Mouse (Mus musculus): Measurements from ENCODE around the gene Etv5. TPM values are rescaled to one million over a fixed set of nuclear protein-coding genes. Genes with fewer than 3 reads are reported as not detected.
"Not testable (repeated sequence)": the region's sequence is repeated elsewhere in the genome, so short reads cannot be mapped to it uniquely, and the experiment has no call there.

The Etv5 gene
- polyA plus RNA-seq, 1 experiment, result 92.8 TPM

- no peaks in the 10 kb centered on the region for H3K4me1 ChIP-seq (ENCODE audit: control insufficient read depth, insufficient read depth, low read length)
- WGBS, result 80% methylated on average over 6 of the region's 6 CpGs
- DNase-seq, result no peak
- no peak overlapping the region for H3K4me3 ChIP-seq (replicated peaks; ENCODE audit: extremely low read depth, low read depth, low read length)
- no peak for TF ChIP-seq CTCF (IDR thresholded peaks at IDR 0.05; ENCODE audit: insufficient read depth, low read length)
- TF ChIP-seq POLR2A (IDR thresholded peaks at IDR 0.05; ENCODE audit: borderline replicate concordance, extremely low read depth, low read depth, low read length), result no peak
Measured at GRCm38 (mm10) chr16:22387731-22388130, 51.8 kb downstream of the Etv5 start.

- H3K4me1 ChIP-seq (ENCODE audit: control insufficient read depth, insufficient read depth, low read length); DNase-seq; H3K4me3 ChIP-seq (replicated peaks; ENCODE audit: extremely low read depth, low read depth, low read length): not testable (repeated sequence)
- 83% methylated on average over 7 of the region's 7 CpGs for WGBS
Measured at GRCm38 (mm10) chr16:22382018-22382417, 57.5 kb downstream of the Etv5 start.

- 87% methylated on average over 8 of the region's 8 CpGs for WGBS
- TF ChIP-seq POLR2A (IDR thresholded peaks at IDR 0.05; ENCODE audit: borderline replicate concordance, extremely low read depth, low read depth, low read length) (no peak), CTCF (IDR thresholded peaks at IDR 0.05; ENCODE audit: insufficient read depth, low read length) (no peak)
- DNase-seq, result no peak
- no peak overlapping the region for H3K4me3 ChIP-seq (replicated peaks; ENCODE audit: extremely low read depth, low read depth, low read length)
- no peaks in the 10 kb centered on the region for H3K4me1 ChIP-seq (ENCODE audit: control insufficient read depth, insufficient read depth, low read length)
Measured at GRCm38 (mm10) chr16:22380981-22381380, 58.5 kb downstream of the Etv5 start.

DNA sequence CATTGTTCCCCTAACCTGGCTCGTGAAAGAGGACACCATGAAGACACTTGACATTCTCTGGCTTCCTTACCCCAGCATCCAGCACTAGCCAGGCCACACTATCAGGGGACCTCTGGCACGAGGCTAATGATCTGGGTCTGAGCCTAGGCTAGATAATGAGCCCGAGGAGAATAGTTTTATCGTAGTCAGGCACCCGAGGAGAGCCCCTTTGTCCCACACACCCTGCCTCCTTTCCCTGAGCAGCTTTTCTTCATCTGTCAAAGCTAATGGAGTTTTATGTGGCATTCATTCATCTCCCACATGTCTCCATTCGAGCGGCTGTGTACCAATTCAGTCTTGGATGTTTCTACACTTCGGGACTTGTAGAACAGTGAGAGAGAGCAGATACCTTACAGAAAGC, 59.5 kb downstream of the Etv5 start:
- H3K4me3 ChIP-seq (replicated peaks; ENCODE audit: extremely low read depth, low read depth, low read length), result no peak overlapping the region
- 60% methylated on average over 8 of the region's 8 CpGs for WGBS
- no peaks in the 10 kb centered on the region for H3K4me1 ChIP-seq (ENCODE audit: control insufficient read depth, insufficient read depth, low read length)
- TF ChIP-seq POLR2A (IDR thresholded peaks at IDR 0.05; ENCODE audit: borderline replicate concordance, extremely low read depth, low read depth, low read length) (no peak), CTCF (IDR thresholded peaks at IDR 0.05; ENCODE audit: insufficient read depth, low read length) (no peak)
- DNase-seq, result no peak

DNA sequence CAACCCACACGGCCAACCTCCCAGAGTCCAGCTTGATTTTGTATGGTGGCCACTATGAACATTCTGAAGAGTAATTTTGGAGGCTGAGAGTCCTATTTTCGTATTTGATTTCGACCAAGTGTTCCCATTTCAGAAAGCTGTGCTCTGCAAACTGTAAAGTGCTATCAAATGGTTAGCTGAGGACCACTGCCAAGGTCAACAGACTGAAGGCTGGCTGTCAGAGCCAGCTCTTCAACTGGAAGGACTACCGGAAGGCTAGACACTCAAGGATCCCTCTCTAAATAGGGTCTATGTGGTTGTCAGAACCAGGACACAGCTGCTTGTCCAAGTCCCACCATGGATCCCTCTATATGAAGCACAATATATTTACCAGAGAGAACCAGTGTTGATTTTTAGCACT, 60.2 kb downstream of the Etv5 start:
- 70% methylated on average over 4 of the region's 4 CpGs for WGBS
- no peak for TF ChIP-seq CTCF (IDR thresholded peaks at IDR 0.05; ENCODE audit: insufficient read depth, low read length)
- no peak for TF ChIP-seq POLR2A (IDR thresholded peaks at IDR 0.05; ENCODE audit: borderline replicate concordance, extremely low read depth, low read depth, low read length)
- DNase-seq, result no peak
- Histone ChIP-seq H3K4me1 (ENCODE audit: control insufficient read depth, insufficient read depth, low read length) (no peaks in the 10 kb centered on the region), H3K4me3 (replicated peaks; ENCODE audit: extremely low read depth, low read depth, low read length) (no peak overlapping the region)

DNA sequence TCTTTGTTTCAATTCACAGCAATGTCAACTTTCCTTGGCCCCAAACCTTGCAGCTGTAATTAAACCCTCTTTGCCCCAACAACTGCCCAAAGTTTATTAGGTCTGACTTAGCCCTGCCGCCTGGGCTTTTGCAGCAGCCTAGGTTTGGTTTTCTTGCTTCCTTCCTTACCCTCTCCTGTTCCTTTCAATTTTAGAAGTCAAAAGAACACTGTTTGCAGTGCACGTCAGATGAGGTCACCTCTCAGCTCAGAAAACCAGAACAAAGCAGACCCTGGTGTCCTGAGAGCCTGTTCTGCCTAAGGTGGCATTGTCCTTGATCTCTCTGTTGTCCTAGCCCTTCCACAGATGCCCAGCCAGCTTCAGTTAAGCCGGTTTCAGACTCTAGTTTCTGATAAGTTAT, 61.8 kb downstream of the Etv5 start:
- H3K4me3 ChIP-seq (replicated peaks; ENCODE audit: extremely low read depth, low read depth, low read length), result no peak overlapping the region
- no peak for DNase-seq
- WGBS, result 44% methylated on average over 3 of the region's 3 CpGs
- TF ChIP-seq POLR2A (IDR thresholded peaks at IDR 0.05; ENCODE audit: borderline replicate concordance, extremely low read depth, low read depth, low read length), result no peak
- no peak for TF ChIP-seq CTCF (IDR thresholded peaks at IDR 0.05; ENCODE audit: insufficient read depth, low read length)
- no peaks in the 10 kb centered on the region for H3K4me1 ChIP-seq (ENCODE audit: control insufficient read depth, insufficient read depth, low read length)

DNA sequence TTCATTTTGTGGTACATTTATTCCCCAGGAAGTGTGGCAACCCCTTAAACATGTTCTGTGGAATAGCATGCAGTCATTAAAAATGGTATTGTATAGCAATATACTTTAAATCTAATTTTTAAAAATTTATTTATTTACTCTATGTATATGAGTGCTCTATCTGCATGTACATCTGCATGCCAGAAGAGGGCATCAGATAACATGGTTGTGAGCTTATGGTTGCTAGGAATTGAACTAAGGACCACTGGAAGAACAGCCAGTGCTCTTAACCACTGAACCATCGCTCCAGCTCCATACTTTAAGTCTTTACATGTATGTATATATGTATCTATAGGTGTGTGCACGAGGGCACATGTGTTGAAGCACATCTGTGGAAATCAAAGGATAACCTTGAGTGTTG, 64.6 kb downstream of the Etv5 start:
- TF ChIP-seq CTCF (IDR thresholded peaks at IDR 0.05; ENCODE audit: insufficient read depth, low read length) (no peak), POLR2A (IDR thresholded peaks at IDR 0.05; ENCODE audit: borderline replicate concordance, extremely low read depth, low read depth, low read length) (no peak)
- no peaks in the 10 kb centered on the region for H3K4me1 ChIP-seq (ENCODE audit: control insufficient read depth, insufficient read depth, low read length)
- no peak overlapping the region for H3K4me3 ChIP-seq (replicated peaks; ENCODE audit: extremely low read depth, low read depth, low read length)
- DNase-seq, result no peak
- 73% methylated on average over 2 of the region's 2 CpGs for WGBS

- Histone ChIP-seq H3K4me3 (replicated peaks; ENCODE audit: extremely low read depth, low read depth, low read length) (no peak overlapping the region), H3K4me1 (ENCODE audit: control insufficient read depth, insufficient read depth, low read length) (no peaks in the 10 kb centered on the region)
- DNase-seq, result no peak
- 35% methylated on average over 10 of the region's 10 CpGs for WGBS
- TF ChIP-seq POLR2A (IDR thresholded peaks at IDR 0.05; ENCODE audit: borderline replicate concordance, extremely low read depth, low read depth, low read length) (no peak), CTCF (IDR thresholded peaks at IDR 0.05; ENCODE audit: insufficient read depth, low read length) (no peak)
Measured at GRCm38 (mm10) chr16:22372701-22373124, 66.8 kb downstream of the Etv5 start.

DNA sequence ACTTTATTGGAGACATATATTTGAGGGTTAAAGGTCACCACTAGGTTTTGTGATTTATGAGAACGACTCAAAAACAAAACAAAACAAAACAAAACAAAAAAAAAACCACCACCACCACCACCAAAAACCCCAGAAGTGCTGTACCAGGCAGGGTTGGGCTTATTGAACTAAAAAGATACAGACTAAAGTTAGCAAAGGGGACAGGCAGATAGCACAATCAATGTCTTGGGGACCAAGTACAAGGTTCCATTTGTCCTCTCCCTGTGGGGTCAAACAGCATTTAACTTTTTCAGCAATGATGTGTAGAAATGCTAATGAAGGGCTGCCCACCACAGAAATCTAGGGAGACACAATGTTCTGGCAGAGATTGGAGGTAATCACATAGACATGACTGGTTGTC, 67.3 kb downstream of the Etv5 start:
- H3K4me3 ChIP-seq (replicated peaks; ENCODE audit: extremely low read depth, low read depth, low read length), result no peak overlapping the region
- no peaks in the 10 kb centered on the region for H3K4me1 ChIP-seq (ENCODE audit: control insufficient read depth, insufficient read depth, low read length)
- TF ChIP-seq CTCF (IDR thresholded peaks at IDR 0.05; ENCODE audit: insufficient read depth, low read length), result no peak
- TF ChIP-seq POLR2A (IDR thresholded peaks at IDR 0.05; ENCODE audit: borderline replicate concordance, extremely low read depth, low read depth, low read length), result no peak
- WGBS, result 57% methylated on average over 1 of the region's 1 CpGs
- no peak for DNase-seq

DNA sequence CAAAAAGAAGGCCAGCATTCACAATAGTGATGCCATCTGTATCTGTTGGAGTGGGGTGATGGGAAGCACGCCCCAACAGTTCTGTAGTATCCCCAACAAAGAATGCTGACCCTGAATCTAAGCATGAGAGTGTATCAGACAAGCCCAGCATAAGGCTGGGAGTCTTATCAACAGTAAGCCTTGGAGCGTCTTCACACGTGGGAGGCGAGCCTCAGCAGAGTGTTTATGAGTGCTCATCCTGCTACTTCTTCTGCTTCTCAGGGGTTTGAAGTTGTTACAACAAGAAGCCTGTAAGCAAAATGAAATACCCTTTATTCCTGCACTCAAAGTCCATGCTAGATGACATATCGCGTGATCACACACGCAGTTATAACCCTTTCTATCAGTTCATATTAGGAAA, 72.4 kb downstream of the Etv5 start:
- H3K4me1 ChIP-seq (ENCODE audit: control insufficient read depth, insufficient read depth, low read length), result no peaks in the 10 kb centered on the region
- no peak for DNase-seq
- no peak overlapping the region for H3K4me3 ChIP-seq (replicated peaks; ENCODE audit: extremely low read depth, low read depth, low read length)
- TF ChIP-seq POLR2A (IDR thresholded peaks at IDR 0.05; ENCODE audit: borderline replicate concordance, extremely low read depth, low read depth, low read length), result no peak
- no peak for TF ChIP-seq CTCF (IDR thresholded peaks at IDR 0.05; ENCODE audit: insufficient read depth, low read length)
- 88% methylated on average over 7 of the region's 7 CpGs for WGBS

DNA sequence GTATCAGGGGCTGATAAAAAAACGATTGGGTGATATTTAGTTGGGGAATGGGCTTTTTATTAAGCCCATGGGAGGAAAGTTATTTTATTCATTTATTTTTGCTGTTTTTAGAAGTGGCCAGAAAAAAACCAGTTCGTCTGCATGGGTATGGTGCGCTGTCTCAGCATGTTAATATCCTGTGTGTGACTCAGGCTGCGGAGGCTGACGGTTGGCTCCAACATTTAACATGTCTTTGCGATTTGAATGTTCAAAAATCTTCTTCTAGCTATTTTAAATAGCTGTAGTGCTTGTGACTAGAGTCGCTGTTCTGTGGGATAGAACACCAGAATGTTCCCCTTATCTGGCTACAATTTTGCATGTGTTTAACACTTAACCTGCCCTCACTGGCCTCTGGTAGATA, 73.5 kb downstream of the Etv5 start:
- WGBS, result 80% methylated on average over 7 of the region's 7 CpGs
- TF ChIP-seq CTCF (IDR thresholded peaks at IDR 0.05; ENCODE audit: insufficient read depth, low read length), result no peak
- TF ChIP-seq POLR2A (IDR thresholded peaks at IDR 0.05; ENCODE audit: borderline replicate concordance, extremely low read depth, low read depth, low read length), result no peak
- DNase-seq, result no peak
- Histone ChIP-seq H3K4me1 (ENCODE audit: control insufficient read depth, insufficient read depth, low read length) (no peaks in the 10 kb centered on the region), H3K4me3 (replicated peaks; ENCODE audit: extremely low read depth, low read depth, low read length) (no peak overlapping the region)

Measured in lung, adult 2 months (tissue).